Mouse (Mus musculus): ENCODE results near the gene Adgre5.

GRCm38 (mm10) chr8:83722631-83723030, 18.5 kb downstream of the Adgre5 start:
- TF ChIP-seq EP300 (IDR thresholded peaks at IDR 0.05; ENCODE audit: insufficient read depth, low read depth, low read length): no peak
- no peak for TF ChIP-seq POLR2A (IDR thresholded peaks at IDR 0.05; ENCODE audit: insufficient read depth, low read depth, low read length)
